Mouse (Mus musculus): Measurements from ENCODE around the gene BC035947.
"Not testable (repeated sequence)": the region's sequence is repeated elsewhere in the genome, so short reads cannot be mapped to it uniquely, and the experiment has no call there.

Gene BC035947

GRCm38 (mm10) chr1:78511621-78512160 lies at the start of gene BC035947:
Gene BC035947 (minus strand): TSS chr1:78512158.
- CTCF ChIA-PET, result no interaction called here

DNA sequence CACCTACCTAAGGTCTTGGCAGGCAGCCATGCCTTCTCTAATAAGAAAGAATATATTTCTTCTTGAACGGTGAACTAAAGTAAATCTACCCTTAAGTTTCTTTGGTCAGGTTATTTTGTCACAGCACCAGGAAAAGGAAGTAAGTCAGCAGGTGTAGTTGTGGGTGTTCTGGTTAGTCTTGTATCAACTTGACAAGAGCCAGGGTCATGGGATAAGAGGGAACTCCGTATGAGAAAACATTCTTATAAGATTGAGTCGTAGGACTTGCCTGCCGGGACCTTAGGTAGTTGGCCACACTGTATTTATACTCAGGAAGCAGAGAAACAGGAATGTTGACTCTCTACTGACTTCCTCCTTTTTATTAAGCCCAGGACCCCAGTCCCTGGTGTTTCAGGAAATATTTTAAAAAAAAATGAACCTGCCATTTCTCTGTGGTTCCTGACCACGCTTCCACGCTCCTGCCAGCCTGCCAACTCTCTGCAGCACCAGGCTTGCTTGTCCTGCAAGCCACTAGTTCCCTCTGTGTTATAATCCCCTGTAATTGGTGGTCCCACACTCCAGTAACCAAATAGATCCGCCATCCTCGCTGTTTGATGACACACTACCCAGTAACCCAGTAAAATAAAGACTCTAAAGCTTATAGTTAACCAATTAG lies 42.2 kb upstream of the BC035947 start:
- CTCF ChIA-PET, result no interaction called here

DNA sequence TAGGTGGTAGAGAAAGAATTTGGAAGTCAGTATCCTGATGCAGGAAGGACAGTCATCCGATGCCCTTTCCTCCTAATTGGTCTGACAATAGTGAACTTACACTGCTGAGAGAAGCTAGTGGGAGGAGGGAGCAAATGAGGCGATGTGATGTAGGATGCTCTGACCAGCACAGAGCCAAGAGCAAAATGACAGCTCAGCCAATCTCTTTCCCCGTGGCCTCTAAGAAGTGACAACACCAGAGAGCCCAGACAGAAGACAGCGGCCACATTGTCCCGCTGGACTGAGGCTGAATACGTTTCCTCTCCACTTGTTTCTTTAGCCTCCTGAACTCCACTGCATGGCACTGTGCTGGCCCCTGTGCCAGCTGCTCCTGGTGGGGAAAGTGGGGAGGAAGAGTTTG lies 37.0 kb upstream of the BC035947 start:
- CTCF ChIA-PET, result interaction anchor here (0.7 kb wide), 1 partner anchor 8 kb away, joined by 3 read pairs; no protein-coding TSS in a partner anchor

- CTCF ChIA-PET, result no interaction called here
Measured at GRCm38 (mm10) chr1:78546258-78546657, 34.3 kb upstream of the BC035947 start.

DNA sequence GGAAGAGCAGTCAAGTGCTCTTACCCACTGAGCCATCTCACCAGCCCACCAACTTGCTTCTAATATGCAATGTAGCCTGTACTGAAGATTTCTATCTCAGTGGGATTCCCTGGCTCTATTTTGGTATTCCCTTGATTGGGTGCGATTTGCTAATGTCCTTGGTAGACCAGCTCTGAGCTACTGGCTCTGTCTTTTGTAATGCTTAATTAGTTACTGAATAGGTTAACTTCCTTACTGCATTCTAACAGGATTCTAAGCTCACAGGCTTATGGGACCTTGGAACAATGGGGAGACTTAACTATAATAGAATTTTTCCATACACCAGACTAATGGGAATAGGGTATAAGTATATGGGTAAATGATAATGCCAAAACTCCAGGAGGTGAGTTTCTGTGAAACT lies 31.7 kb upstream of the BC035947 start:
- CTCF ChIA-PET, result not testable (repeated sequence)

GRCm38 (mm10) chr1:78539166-78539565 lies 27.2 kb upstream of the BC035947 start:
- CTCF ChIA-PET, result no interaction called here

DNA sequence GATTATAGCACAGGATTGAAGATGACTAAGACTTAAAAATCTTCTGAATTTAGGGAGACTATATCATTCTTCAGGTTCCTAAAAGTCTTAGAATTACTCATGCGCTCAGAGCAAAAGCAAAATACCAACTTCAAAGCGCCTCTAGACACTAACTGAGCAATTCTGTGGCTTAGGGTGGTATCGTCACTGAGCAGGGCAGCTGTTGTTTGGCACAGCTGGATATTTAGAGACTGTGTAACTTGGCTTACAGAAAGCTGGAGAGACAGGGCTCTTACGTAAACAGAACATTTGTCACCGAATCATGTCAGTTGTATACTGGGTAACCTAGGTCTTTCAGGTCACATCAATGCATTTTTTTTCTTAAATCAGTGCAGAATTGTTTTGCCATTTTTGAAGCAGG lies 26.4 kb upstream of the BC035947 start:
- CTCF ChIA-PET, result no interaction called here

DNA sequence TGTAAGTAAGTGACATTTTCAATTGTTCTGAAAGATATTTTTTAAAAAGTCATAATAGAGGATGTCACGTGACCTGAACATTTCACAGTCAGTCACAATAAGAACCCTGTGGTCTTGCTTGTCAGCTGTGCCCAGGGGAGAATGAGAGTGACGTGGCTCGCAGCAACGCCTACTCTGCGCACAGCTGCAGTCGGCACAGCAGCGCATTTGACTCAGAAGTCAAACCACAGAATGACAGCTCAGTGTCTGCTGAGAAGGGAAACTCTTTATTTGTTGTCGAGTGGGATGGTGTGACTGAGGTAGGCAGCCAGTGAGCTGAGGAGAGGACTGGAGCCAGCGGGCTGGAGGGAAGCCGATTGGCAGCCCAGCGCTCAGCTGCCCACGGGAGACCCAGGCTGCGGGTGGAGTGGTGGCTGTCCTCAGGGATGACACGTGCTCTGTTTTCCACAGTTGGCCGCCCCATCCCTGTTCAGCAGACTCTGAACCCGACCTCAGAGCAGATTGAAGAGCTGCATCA lies 25.6 kb upstream of the BC035947 start:
- CTCF ChIA-PET, result no interaction called here

DNA sequence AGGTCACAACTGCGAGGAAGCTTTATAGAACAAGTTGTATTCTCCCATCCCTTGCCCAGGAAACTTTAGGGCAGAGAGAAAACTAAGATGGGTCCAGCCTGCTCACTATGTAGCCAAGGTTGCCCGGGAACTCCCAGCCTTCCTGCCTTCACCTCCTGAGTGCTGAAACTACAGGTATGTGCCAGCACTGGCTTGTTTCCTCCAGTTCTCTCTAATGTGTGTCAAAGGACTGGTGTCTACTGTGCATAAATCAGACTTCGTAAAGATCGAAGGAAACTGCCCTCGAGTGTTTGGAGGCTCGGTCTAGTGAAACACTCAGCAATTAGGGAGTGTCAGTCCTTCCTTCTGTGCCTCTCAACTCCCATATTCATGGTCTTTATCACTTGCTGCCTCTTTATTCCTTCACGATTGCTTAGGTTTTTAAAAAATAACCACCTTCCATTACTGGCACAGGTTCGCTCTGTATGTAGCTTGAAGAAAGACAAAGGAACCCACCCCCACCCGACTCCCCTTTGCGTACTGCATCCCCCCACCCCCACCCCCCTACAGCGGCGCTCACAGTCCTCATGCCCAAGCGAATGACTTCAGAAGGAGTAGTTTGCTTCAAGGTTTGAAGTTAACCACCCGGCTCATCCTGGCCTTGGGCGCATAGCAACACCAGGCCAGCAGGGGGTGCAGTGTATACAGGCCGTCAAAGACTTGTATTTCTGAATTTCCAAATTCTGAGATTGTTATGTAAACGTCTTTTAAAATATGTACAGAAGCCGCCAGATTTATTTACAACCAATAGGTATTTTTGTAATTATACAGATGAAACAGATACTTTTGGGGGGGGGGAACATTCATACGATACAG lies 24.6 kb upstream of the BC035947 start:
- CTCF ChIA-PET, result no interaction called here

- CTCF ChIA-PET, result no interaction called here
Measured at GRCm38 (mm10) chr1:78534428-78535150, 22.6 kb upstream of the BC035947 start.

DNA sequence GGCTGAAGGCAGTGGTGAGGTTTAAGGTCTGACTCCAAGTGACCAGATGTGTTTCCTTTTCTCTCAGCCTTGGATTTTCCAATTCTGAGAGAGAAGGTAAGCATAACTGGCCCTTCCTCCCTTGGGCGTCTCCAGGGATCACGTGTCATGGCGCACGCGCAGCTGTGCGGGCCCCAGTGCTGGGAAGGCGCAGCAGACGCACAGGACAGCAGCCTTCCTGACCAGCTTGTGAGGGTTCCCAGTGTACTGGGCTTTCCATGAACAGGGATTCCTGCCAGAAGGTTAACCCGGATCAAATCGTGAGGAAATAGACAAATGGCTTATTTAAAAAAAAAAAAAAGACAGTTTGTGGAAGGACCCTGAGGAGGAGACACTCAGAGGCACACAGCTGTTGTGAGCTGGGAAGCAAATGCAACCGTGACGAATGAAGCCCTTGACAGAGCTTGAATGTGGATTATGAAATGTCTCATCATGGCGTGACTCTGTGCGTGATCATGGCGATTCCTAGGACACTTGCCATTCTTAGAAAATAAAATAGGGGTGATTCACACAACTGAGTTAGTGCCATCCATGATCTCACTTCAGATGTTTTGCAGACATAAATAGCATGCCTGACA lies 20.3 kb upstream of the BC035947 start:
- CTCF ChIA-PET, result no interaction called here

DNA sequence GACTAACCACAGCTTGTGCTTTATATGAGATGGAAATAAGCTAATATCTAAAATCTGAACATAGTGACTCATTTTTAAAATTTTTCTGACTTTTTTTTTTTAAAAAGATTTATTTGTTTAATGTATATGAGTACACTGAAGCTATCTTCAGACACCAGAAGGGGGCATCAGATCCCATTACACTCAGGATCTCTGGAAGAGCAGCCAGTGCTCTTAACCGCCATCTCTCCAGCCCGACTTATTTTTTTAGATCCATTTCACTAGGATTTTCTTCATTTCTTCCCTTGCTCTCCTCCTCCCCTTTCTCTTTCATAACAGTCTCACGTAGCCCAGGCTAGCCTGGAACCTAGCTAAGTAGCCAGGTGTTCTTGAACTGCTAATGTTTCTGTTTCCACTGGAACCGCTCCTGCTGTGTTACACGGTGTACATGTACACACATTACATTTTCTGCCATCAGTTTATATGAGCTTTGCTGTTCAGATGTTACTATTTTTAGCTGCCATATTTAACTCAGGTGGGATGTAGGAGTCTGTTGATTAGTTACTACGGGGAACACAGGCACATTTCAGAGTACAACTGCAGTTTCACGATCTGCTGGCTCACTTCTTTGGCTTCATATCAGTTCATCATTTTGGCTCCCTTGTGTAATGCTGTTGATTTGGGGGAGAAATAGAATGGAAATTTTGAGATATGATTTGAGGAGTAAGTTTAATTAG lies 18.7 kb upstream of the BC035947 start:
- CTCF ChIA-PET, result no interaction called here

DNA sequence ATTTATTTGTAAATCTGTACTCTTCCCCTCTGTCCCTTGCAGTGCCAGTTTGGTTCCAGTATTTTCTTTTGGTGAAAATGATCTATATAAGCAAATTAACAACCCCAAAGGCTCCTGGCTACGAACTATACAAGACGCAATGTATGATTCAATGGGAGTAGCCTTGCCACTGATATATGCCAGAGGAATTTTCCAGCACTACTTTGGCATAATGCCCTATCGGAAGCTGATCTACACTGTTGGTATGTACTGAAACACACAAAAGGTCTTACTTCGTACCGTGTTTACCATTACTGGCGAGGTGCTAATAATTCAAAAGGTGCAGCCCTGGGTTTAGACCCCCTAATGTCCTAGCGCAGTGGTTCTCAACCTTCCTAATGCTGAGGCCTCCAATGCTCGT lies 17.1 kb upstream of the BC035947 start:
- CTCF ChIA-PET, result no interaction called here

- CTCF ChIA-PET, result no interaction called here
Measured at GRCm38 (mm10) chr1:78528356-78528755, 16.4 kb upstream of the BC035947 start.

DNA sequence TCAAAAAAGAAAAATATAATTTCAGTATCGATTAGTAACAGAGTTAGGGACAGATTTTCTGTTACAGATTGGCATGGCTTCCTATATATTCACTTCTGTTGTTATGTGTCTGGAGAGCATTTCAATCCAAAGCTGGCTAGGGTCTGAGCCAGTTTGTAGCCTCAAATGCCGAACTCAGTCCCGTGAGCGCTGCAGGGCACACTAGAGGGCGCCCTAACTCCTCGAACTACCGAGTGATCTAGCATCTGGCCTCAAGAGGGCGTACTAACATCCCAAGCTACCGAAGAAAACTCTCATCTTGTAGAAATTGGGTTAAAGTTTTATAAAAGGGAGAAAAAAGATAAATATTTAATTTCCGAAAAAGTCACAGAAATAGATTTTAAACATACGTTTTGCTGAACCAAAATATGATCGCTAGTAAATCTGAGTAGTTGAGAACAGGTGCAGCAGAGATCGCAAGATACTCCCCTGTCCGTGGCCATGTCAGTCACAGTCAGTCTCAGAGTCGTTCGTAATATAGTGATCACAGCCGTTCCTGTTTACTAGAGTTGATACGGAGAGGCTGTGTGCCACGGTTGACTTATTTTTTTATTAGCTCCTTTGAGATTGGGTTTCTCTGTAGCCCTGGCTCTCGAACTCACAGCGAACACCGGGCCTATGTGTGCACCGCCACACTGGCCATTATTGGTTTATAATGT lies 13.4 kb upstream of the BC035947 start:
- CTCF ChIA-PET, result no interaction called here

- CTCF ChIA-PET, result no interaction called here
Measured at GRCm38 (mm10) chr1:78518907-78519306, 6.9 kb upstream of the BC035947 start.

DNA sequence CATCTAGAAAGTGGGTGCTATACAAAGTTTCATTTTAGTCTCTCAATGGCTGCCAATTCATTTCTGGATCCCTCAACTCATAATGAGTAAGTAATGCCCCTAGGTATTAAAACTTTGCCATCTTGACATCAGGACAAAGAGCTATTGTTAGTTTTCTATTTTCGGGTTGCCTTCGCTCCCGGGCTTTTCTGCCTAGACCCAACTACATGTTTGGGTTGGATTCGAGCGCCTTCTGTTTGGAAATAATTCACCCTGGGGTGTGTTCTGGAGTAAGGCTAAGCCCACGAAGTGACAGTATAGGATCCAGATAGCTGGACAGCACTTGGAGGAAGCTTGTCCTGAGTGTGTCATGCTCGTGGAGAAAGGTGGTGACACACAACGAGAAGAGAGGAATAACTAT lies 798 bp upstream of the BC035947 start:
- CTCF ChIA-PET, result no interaction called here

GRCm38 (mm10) chr1:78510862-78511261 lies 1.1 kb downstream of the BC035947 start, which contains the start of gene Mogat1:
Gene Mogat1 (plus strand): TSS chr1:78510991.
- CTCF ChIA-PET, result no interaction called here

GRCm38 (mm10) chr1:78507137-78507536 lies 4.8 kb downstream of the BC035947 start:
- CTCF ChIA-PET, result no interaction called here

DNA sequence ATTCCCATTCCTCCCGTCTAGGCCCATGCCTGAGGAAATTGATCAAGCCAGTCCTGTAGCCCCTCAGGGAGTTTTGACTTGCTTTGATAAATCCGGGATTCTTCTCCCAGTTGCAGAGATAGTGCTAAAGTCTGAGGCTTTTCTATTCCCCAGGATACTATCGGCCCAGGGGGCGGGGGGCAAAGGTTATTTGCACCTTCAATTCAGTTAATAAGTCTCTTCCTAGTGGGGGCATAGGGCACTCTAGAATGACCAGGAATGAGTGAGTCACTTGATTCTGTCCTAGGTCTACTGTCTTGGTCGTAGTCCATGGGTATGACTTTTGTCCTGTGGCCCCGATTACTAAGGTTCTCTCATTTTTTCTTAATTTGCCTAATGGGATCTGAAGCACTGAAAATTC lies 9.4 kb downstream of the BC035947 start:
- CTCF ChIA-PET, result no interaction called here

DNA sequence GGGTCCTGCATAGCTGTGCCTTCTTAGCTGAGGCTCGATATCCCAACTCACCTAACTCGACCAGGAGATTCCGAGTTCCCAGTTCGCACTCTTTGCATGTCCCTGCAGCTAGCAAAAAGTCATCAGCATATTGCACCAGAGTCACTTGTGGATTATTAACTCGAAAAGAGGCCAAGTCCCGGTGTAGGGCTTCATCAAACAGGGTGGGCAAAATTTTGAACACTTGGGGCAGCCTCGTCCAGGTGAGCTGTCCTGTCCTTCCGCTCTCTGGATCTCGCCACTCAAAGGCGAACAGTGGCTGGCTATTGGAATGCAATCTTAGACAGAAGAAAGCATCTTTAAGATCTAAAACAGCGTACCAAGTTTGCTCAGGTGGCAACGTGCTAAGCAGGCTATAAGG lies 10.1 kb downstream of the BC035947 start:
- CTCF ChIA-PET, result not testable (repeated sequence)

All from spleen, embryonic (tissue).